Mouse (Mus musculus): ENCODE measurements around the gene Cuta.

DNA sequence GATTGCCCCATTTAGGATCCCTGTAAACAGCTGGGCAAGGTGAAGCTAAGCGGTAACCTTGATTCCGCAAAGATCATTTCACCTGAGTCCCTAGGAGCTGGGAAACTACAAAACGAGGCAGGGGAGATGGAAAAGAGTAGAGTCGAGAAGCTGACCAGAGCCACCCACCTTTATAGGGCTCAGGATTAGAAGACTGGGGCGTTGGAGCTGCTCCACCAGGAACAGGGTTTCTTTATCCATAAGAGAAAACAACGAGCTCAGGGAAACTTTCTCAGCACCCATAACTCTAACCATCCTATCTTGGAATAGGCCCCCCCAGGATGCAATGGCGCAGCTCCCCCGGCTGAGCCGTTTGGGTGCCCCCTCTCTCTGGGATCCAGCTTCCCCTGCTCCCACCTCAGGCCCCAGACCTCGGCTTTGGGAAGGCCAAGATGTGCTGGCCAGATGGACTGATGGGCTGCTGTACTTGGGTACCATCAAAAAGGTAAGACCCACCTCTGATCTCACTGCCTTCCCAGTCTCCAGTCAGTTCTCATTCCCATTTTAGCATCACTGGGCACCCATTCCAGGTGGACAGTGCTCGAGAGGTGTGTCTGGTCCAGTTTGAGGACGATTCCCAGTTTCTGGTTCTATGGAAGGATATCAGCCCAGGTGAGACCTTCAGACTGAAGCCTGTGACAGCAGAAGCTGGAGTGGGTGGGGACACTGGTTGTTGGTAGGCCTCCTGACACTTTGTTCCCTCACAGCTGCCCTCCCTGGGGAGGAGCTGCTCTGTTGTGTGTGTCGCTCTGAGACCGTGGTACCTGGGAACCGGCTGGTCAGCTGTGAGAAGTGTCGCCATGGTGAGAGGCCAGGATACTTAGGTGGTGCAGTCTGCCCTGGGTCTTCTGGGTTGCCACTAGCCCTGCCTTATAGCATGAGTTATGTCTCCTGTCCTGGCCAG, 5.2 kb downstream of the Cuta start:
- no peak for TF ChIP-seq POLR2A (IDR thresholded peaks at IDR 0.05; ENCODE audit: insufficient read depth, low read depth, low read length)
- no peak for TF ChIP-seq CTCF (IDR thresholded peaks at IDR 0.05; ENCODE audit: insufficient read depth, low read depth, low read length)
